Mouse (Mus musculus) cerebellum, adult 2 months (tissue): ENCODE results near the gene Scrn2.

Experiments
- CTCF ChIP-seq: fragments of 200-500 bp; IDR thresholded peaks from 2 replicates; pipeline ENCODE4 v1.5.1; 2011; ENCODE audit warnings: low read depth, mild to moderate bottlenecking, control low read depth, low read length, moderate library complexity, borderline replicate concordance; ENCODE audit not compliant: insufficient read depth
- POLR2A ChIP-seq: fragments of 200-500 bp; IDR thresholded peaks from 2 replicates; pipeline ENCODE4 v1.6.1; 2011; ENCODE audit warnings: low read length, control low read depth, borderline replicate concordance; ENCODE audit not compliant: insufficient read depth

DNA sequence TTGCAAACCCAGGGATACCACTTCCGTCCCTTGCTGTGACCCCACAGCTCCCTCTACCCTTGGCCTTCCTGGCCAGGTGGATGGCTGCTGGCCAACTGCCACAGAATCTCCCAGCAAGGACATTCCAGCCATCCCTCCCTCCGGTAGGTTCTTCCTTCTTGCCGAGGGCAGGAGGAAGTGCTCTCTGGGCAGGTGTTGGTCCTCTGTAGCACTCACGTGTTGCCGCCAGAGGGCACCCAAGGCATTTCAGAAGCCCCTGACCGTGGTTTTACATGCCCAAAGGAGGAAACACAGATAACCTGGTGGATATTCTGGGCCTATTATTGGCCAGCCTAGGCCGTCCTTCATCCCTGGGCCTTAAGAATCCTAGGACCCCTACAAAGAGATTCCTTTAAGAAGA is 47.4 kb upstream of the Scrn2 start:
- TF ChIP-seq CTCF (peak; percentile 95), POLR2A (no peak)
